Mouse (Mus musculus) spleen, adult 2 months (tissue): Measurements from ENCODE around the gene Tspyl1. TPM values are rescaled to one million over a fixed set of nuclear protein-coding genes. Genes with fewer than 3 reads are reported as not detected.

Experiments
- DNase-seq, 2 experiments: peaks; one replicate each; pipeline versions ENCODE4 v3.0.0 to v3.0.0-alpha.2; 2012 to 2021; ENCODE audit warnings: low spot score in 2 of 2, low read depth in 1 of 2
- H3K27ac ChIP-seq: fragments of 200-500 bp; 2 replicates; pipeline ENCODE4 v1.5.1; 2012; ENCODE audit warnings: low read length, inconsistent platforms; ENCODE audit not compliant: insufficient read depth
- H3K27me3 ChIP-seq: fragments of 200-500 bp; 2 replicates; pipeline ENCODE4 v1.6.1; 2012; ENCODE audit warnings: mild to moderate bottlenecking, moderate library complexity, low read length, inconsistent platforms; ENCODE audit not compliant: control insufficient read depth, insufficient read depth
- H3K36me3 ChIP-seq: fragments of 200-500 bp; 2 replicates; pipeline ENCODE4 v1.6.1; 2012; ENCODE audit warnings: mild to moderate bottlenecking, low read length, inconsistent platforms; ENCODE audit not compliant: control insufficient read depth, insufficient read depth
- H3K4me1 ChIP-seq: fragments of 200-500 bp; 2 replicates; pipeline ENCODE4 v1.6.1; 2011; ENCODE audit warnings: inconsistent platforms; ENCODE audit not compliant: control insufficient read depth, insufficient read depth, insufficient read length
- H3K4me3 ChIP-seq: fragments of 200-500 bp; 2 replicates; pipeline ENCODE4 v1.5.1; 2011; ENCODE audit warnings: mild to moderate bottlenecking, inconsistent platforms; ENCODE audit not compliant: insufficient read depth, insufficient read length; ENCODE audit errors: extremely low read depth
- CTCF ChIP-seq: fragments of 200-500 bp; IDR thresholded peaks from 2 replicates; pipeline ENCODE4 v1.5.1; 2011; ENCODE audit warnings: mild to moderate bottlenecking, inconsistent platforms; ENCODE audit not compliant: insufficient read depth, insufficient read length, insufficient replicate concordance; ENCODE audit errors: extremely low read depth
- POLR2A ChIP-seq: fragments of 200-500 bp; IDR thresholded peaks from 2 replicates; pipeline ENCODE4 v1.6.1; 2011; ENCODE audit warnings: low read depth, low read length, inconsistent platforms
- WGBS: fragments of 180-500 bp; shearing (Covaris S2); methylation state at CpG from one replicate; pipeline ENCODE4 v1.1.7; 2018; 5-methylcytosine and 5-hydroxymethylcytosine counted together
- polyA plus RNA-seq: library from polyadenylated mRNA; depleted of rRNA; stranded (reverse); fragments of >200 nt; gene quantifications from 2 replicates; pipeline ENCODE4 v1.2.3, GENCODE M21; 2012

The Tspyl1 gene
- polyA plus RNA-seq, 1 experiment: 19.5 TPM

DNA sequence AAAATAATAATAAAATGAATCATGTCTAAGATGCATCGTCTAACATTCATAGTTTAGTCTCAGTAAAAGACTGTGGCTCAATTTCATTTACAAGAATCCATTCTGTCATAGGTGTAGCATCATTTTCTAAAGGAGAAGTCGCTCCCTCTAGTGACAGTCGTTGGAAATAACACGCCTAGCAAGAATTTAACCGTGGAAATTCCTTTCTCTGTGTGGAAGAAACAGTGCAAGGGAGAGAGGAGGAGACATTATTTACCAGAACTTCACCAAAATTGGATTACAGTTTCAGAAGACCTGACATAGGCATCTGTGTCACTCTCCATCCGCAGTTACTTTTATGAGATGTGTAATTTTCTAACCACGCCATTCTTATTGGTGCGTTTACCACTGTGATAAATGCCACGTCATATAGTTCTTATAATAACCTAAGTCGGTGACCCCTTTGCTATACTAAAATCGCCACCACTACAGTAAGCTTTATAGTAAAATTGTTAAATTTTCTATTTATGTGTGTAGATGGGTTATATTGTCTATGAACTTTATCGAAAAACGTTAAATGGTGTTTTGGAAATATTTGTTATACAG, 1.3 kb upstream of the Tspyl1 start:
- Histone ChIP-seq H3K27me3 (no peaks in the 10 kb centered on the region), H3K4me3 (peak overlapping the region; percentile 42), H3K4me1 (peaks cover 6% of the 10 kb centered on the region), H3K27ac (no peak overlapping the region), H3K36me3 (no peaks in the 10 kb centered on the region)
- 12% methylated on average over 13 of the region's 13 CpGs for WGBS
- no peak for TF ChIP-seq POLR2A
- TF ChIP-seq CTCF: no peak
- DNase-seq: peak in 1 of 2 experiments; percentile 49

DNA sequence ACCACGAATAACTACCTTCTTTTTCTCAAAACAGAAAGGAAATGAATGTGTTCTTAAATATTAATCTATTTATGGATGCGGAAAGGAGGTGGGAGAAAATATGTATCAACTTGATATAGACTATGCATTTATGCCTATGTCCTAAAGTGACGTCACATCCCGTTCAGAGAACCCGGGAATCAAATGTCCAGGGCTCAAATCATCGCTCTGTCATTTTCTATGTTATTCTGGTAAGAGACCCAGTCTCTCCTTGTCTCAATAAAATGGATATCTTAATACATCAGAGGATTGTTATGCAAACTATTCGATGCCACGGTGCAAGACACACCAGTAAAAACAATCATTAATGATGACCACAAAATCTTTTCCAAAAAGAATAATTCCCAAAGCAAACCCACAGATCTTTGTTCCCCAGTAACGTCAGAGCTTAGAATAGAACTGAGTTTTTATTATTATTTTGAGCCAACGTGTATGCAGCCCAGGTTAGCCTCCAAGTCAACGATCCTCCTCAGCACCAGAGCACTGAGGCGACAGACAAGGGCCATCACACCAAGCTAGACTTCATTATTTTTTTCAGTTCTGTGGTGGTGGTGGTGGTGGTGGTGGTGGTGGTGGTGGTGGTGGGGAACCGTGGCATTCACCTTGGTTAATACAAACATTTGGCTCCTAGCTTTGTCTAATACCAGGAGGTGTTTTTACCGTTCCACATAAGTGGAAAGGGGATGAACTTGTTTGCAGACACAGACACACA, 604 bp upstream of the Tspyl1 start:
- peaks cover 6% of the 10 kb centered on the region for H3K4me1 ChIP-seq
- peak overlapping the region; percentile 94 for H3K27ac ChIP-seq
- no peaks in the 10 kb centered on the region for H3K27me3 ChIP-seq
- H3K36me3 ChIP-seq: no peaks in the 10 kb centered on the region
- 12% methylated on average over 14 of the region's 14 CpGs for WGBS
- peak overlapping the region; percentile 74 for H3K4me3 ChIP-seq
- DNase-seq: no peak
- TF ChIP-seq POLR2A (no peak), CTCF (no peak)

DNA sequence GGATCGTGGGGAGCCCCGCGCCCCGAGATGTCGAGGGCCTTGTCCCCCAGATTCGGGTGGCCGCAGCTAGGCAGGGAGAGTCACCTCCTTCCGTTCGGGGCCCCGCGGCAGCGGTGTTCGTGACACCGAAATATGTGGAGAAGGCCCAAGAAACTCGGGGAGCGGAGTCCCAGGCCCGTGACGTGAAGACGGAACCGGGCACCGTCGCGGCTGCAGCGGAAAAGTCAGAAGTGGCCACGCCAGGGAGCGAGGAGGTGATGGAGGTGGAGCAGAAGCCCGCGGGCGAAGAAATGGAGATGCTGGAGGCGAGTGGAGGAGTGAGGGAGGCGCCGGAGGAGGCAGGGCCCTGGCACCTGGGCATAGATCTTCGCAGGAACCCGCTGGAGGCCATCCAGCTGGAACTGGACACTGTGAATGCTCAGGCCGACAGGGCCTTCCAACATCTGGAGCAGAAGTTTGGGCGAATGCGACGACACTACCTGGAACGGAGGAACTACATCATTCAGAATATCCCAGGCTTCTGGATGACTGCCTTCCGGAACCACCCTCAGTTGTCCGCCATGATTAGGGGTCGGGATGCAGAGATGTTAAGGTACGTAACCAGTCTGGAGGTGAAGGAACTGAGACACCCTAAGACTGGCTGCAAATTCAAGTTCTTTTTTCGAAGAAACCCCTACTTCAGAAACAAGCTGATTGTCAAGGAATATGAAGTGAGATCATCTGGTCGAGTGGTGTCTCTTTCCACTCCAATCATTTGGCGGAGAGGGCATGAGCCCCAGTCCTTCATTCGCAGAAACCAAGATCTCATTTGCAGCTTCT, 639 bp downstream of the Tspyl1 start:
- 3% methylated on average over 47 of the region's 47 CpGs for WGBS
- Histone ChIP-seq H3K36me3 (no peaks in the 10 kb centered on the region), H3K4me1 (peaks cover 6% of the 10 kb centered on the region), H3K4me3 (peak overlapping the region; percentile 93), H3K27me3 (no peaks in the 10 kb centered on the region), H3K27ac (peak overlapping the region; percentile 92)
- peak in 1 of 2 experiments; percentile 49 for DNase-seq
- TF ChIP-seq POLR2A (no peak), CTCF (no peak)

DNA sequence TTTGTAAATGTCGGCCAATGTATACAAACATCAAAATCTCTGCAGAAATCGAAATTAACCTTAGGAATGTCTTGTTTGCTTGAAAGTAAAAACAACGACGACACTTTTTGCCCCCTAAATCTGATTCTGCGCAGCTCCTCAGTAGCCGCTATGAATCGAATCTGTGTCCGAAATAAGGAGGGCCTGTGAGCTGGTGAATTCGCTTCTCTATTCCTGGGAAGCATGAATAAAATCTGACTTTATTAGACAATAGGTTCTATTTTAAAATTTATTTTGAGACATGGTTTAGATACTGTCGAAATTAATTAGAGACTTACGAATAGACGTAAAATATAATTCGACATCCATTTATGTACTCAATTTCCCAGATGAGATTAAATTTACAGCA, 14.9 kb downstream of the Tspyl1 start:
- H3K4me3 ChIP-seq: no peak overlapping the region; the same call in 1 of the 2 replicates
- peaks cover 12% of the 10 kb centered on the region; the same call in 1 of the 2 replicates for H3K4me1 ChIP-seq
- 8% methylated on average over 13 of the region's 13 CpGs for WGBS
- no peaks in the 10 kb centered on the region for H3K36me3 ChIP-seq
- no peak for TF ChIP-seq POLR2A
- no peak for TF ChIP-seq CTCF
- no peaks in the 10 kb centered on the region for H3K27me3 ChIP-seq
- no peak for DNase-seq
- no peak overlapping the region for H3K27ac ChIP-seq

DNA sequence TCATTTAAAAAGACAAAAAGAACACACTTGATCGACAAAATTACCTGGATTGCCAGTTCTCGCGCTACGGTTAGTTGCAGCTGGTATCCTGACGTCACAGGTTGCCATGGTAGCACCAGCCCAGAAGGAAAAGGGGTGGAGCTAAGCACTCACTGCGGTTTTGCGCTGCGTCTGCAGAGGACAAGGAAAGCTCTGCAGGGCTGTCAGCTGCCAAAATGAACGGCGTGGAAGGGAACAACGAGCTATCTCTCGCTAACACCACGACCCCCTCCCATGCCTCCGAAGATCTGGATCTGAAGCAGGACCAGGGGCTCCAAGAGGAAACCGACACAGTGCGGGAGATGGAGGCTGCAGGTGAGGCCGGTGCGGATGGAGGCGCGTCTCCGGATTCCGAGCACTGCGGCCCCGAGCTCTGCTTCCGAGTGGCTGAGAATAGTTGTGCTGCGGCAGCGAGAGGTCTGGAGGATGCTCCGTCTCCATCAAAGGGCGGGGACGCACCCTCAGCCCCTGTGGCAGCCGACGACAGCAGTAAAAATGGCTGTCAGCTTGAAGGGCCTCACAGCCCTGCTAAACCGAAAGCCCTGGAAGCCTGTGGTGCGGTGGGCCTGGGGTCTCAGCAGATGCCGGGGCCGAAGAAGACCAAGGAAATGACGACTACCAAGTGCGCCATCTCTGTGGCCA, 15.4 kb downstream of the Tspyl1 start, which contains the start of gene Tspyl4:
Gene Tspyl4 (plus strand): TSS at position 144 of the 681 bp plus-strand sequence.
- H3K4me1 ChIP-seq: peaks cover 12% of the 10 kb centered on the region; the same call in 1 of the 2 replicates
- peak within 1 kb of the TSS; percentile 74 for H3K4me3 ChIP-seq
- peaks cover 2% of the 10 kb centered on the region; the same call in 1 of the 2 replicates for H3K36me3 ChIP-seq
- no peaks in the 10 kb centered on the region for H3K27me3 ChIP-seq
- DNase-seq: peak; percentile 93
- no peak; the same call in 1 of the 2 replicates for TF ChIP-seq POLR2A
- H3K27ac ChIP-seq: peak within 1 kb of the TSS; percentile 59
- 1% methylated on average over 38 of the region's 38 CpGs for WGBS

DNA sequence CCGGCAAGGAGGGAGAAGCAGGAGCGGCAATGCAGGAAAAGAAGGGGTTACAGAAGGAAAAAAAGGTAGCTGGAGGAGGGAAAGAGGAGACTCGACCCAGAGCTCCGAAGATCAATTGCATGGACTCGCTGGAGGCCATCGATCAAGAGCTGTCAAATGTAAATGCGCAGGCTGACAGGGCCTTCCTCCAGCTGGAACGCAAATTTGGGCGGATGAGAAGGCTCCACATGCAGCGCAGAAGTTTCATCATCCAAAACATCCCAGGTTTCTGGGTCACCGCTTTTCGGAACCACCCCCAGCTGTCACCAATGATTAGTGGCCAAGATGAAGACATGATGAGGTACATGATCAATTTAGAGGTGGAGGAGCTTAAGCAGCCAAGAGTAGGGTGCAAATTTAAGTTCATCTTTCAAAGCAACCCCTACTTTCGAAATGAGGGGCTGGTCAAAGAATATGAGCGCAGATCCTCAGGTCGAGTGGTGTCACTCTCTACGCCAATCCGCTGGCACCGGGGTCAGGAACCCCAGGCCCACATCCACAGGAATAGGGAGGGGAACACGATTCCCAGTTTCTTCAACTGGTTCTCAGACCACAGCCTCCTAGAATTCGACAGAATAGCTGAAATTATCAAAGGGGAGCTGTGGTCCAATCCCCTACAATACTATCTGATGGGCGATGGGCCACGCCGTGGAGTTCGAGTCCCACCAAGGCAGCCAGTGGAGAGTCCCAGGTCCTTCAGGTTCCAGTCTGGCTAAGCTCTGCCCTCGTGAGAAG, 16.2 kb downstream of the Tspyl1 start:
- DNase-seq: no peak
- H3K4me1 ChIP-seq: peaks cover 12% of the 10 kb centered on the region; the same call in 1 of the 2 replicates
- TF ChIP-seq CTCF (no peak), POLR2A (no peak)
- WGBS: 54% methylated on average over 25 of the region's 25 CpGs
- H3K4me3 ChIP-seq: peak overlapping the region; percentile 74
- H3K27me3 ChIP-seq: no peaks in the 10 kb centered on the region
- H3K27ac ChIP-seq: peak overlapping the region; percentile 59
- H3K36me3 ChIP-seq: peaks cover 2% of the 10 kb centered on the region; the same call in 1 of the 2 replicates
